Comparison of ENCODE assay signal across 24 mouse cellular contexts in genomic region chr12:73762762-73763161, GRCm38 (mm10).
DNase-seq lines count a peak whose midpoint lies in the region; ATAC-seq and TF ChIP-seq lines count a peak whose summit lies in the region.
"Had no signal": no experiment of that assay in that cellular context is flagged by ENCODE, and none has a peak within 500 bp of the region (broad histone marks: within the 10 kb centered on the region; RNA-seq: fewer than 3 reads in every experiment).

No protein-coding gene starts in this region.

- no peaks in the 10 kb centered on the region for H3K4me1 ChIP-seq in kidney, adult 2 months (ENCODE audit: control insufficient read depth, insufficient read depth, low read length)
- peaks cover 8% of the 10 kb centered on the region for H3K4me1 ChIP-seq in hindbrain, embryonic 10.5 days (replicated peaks)

- no peaks in the 10 kb centered on the region for H3K9me3 ChIP-seq in hindbrain, embryonic 10.5 days
- H3K9me3 ChIP-seq: embryonic facial prominence, embryonic 15.5 days; forebrain, embryonic 15.5 days; heart, embryonic 15.5 days had no signal

- TF ChIP-seq CTCF in kidney, adult 2 months (conservative IDR thresholded peaks at IDR 0.05; ENCODE audit: insufficient read depth, insufficient read length, low read depth, low read length) = no peak

- intact Hi-C loops in left cerebral cortex, postnatal 14 days (cut with DNase I) = no loop called here
- intact Hi-C loops in left cerebral cortex, postnatal 4 days (cut with DNase I) = no loop called here

- no peak for DNase-seq in frontal cortex, postnatal 14 days (ENCODE audit: low spot score in 2 of 2)
- DNase-seq in left cerebral cortex, postnatal 14 days (ENCODE audit: low spot score in 2 of 2) = peak; percentile 21 to 37
- no peak for DNase-seq in left cerebral cortex, postnatal 4 days
- peak; percentile 15 for DNase-seq in right cerebral cortex, adult 2 months (ENCODE audit: low spot score in 2 of 2)
- no peak for DNase-seq in right cerebral cortex, postnatal 25 days
- no peak for DNase-seq in kidney, adult 2 months
- DNase-seq in hindbrain, embryonic 10.5 days (ENCODE audit: low spot score) = no peak
- DNase-seq: adrenal gland, adult 8-10 months; adrenal gland, postnatal 36 days; B cell, adult 2 months; cerebellum, adult 11 months; cerebellum, adult 8-10 months; embryo, embryonic 11 days; gastrocnemius, postnatal 14 days; heart, adult 2 months; heart, postnatal 14 days had no signal

- no peak overlapping the region for H3K4me3 ChIP-seq in kidney, adult 2 months (ENCODE audit: insufficient read depth, low read depth, low read length)
- H3K4me3 ChIP-seq in hindbrain, embryonic 10.5 days = no peak overlapping the region
- H3K4me3 ChIP-seq: embryonic facial prominence, embryonic 15.5 days; erythroblast, embryonic 14.5 days; forebrain, embryonic 15.5 days; heart, adult 2 months; heart, embryonic 15.5 days had no signal

- H3K27me3 ChIP-seq in kidney, adult 2 months (replicated peaks; ENCODE audit: control insufficient read depth, insufficient read depth, low read length) = no peaks in the 10 kb centered on the region
- no peaks in the 10 kb centered on the region for H3K27me3 ChIP-seq in hindbrain, embryonic 10.5 days (ENCODE audit: insufficient read depth, poor library complexity, severe bottlenecking)
- H3K27me3 ChIP-seq: embryonic facial prominence, embryonic 15.5 days; forebrain, embryonic 15.5 days; heart, embryonic 15.5 days; Patski had no signal

- H3K36me3 ChIP-seq in kidney, adult 2 months (ENCODE audit: control insufficient read depth, insufficient read depth, low read length) = no peaks in the 10 kb centered on the region; the same call in 1 of the 2 replicates
- no peaks in the 10 kb centered on the region for H3K36me3 ChIP-seq in hindbrain, embryonic 10.5 days
- H3K36me3 ChIP-seq: embryonic facial prominence, embryonic 15.5 days; forebrain, embryonic 15.5 days had no signal

- WGBS in kidney, adult 2 months = 94% methylated on average over 3 of the region's 3 CpGs
- WGBS in hindbrain, embryonic 10.5 days = 70% methylated on average over 3 of the region's 3 CpGs

- peak; percentile 79 for ATAC-seq in frontal cortex, adult (ENCODE audit: low TSS enrichment)
- ATAC-seq: CD4-positive, CD25-positive, alpha-beta regulatory T cell, adult 4 months; forebrain, embryonic 15.5 days; Patski had no signal

- H3K27ac ChIP-seq in kidney, adult 2 months (ENCODE audit: insufficient read depth, low read depth, low read length) = no peak overlapping the region
- no peak overlapping the region for H3K27ac ChIP-seq in hindbrain, embryonic 10.5 days
- H3K27ac ChIP-seq: embryonic facial prominence, embryonic 15.5 days; forebrain, embryonic 15.5 days; heart, adult 2 months; heart, embryonic 15.5 days; hindbrain, embryonic 14.5 days had no signal

- TF ChIP-seq POLR2A in kidney, adult 2 months (IDR thresholded peaks at IDR 0.05; ENCODE audit: low read depth, low read length) = no peak

Comparison
In these comparisons a context has a peak if more than half of its experiments do, and no peak if none do; other contexts are left out.
1. DNase-seq: peak in left cerebral cortex, postnatal 14 days (2 of 2) and right cerebral cortex, adult 2 months (2 of 2); none in frontal cortex, postnatal 14 days (0 of 2), left cerebral cortex, postnatal 4 days (single experiment), right cerebral cortex, postnatal 25 days (single experiment), kidney, adult 2 months (single experiment) and hindbrain, embryonic 10.5 days (single experiment).